Mouse (Mus musculus) brain, embryonic 14.5 days (tissue): ENCODE measurements around the gene Fam71f2.

Experiments
- CTCF ChIP-seq: fragments of 200-500 bp; IDR thresholded peaks from 2 replicates; pipeline ENCODE4 v1.5.1; 2012; ENCODE audit warnings: inconsistent platforms, mild to moderate bottlenecking, moderate library complexity, borderline replicate concordance; ENCODE audit not compliant: insufficient read depth, insufficient read length; ENCODE audit errors: extremely low read depth
- POLR2A ChIP-seq: fragments of 200-500 bp; IDR thresholded peaks from 2 replicates; pipeline ENCODE4 v1.6.1; 2012; ENCODE audit warnings: mild to moderate bottlenecking, inconsistent platforms, borderline replicate concordance; ENCODE audit not compliant: poor library complexity, insufficient read depth, insufficient read length, severe bottlenecking; ENCODE audit errors: extremely low read depth

- TF ChIP-seq CTCF (no peak), POLR2A (no peak)
Measured at GRCm38 (mm10) chr6:29232321-29232720, 47.1 kb upstream of the Fam71f2 start.
